Mouse (Mus musculus) megakaryocyte, embryonic 14.5 days (primary cell): Measurements from ENCODE around the gene Pcmtd2.

ENCODE experiments used
- FLI1 ChIP-seq: IDR thresholded peaks from 2 replicates; pipeline ENCODE4 v1.6.1; 2012; ENCODE audit warnings: low read length, inconsistent platforms, mixed read lengths
- GATA1 ChIP-seq: IDR thresholded peaks from 3 replicates; pipeline ENCODE4 v1.6.1; 2012; ENCODE audit warnings: mixed read lengths, low read length, inconsistent platforms, borderline replicate concordance

GRCm38 (mm10) chr2:181845709-181846394 is 8.2 kb downstream of the Pcmtd2 start:
- TF ChIP-seq GATA1 (no peak), FLI1 (no peak)
